Mouse (Mus musculus): ENCODE data around the gene Fmo6. TPM values are rescaled to one million over a fixed set of nuclear protein-coding genes. Genes with fewer than 3 reads are reported as not detected.

Gene Fmo6
- polyA plus RNA-seq (2014; fragmentation: Nextera tagmentation; extraction: Ambion mirVana): not detected in 2 replicates

DNA sequence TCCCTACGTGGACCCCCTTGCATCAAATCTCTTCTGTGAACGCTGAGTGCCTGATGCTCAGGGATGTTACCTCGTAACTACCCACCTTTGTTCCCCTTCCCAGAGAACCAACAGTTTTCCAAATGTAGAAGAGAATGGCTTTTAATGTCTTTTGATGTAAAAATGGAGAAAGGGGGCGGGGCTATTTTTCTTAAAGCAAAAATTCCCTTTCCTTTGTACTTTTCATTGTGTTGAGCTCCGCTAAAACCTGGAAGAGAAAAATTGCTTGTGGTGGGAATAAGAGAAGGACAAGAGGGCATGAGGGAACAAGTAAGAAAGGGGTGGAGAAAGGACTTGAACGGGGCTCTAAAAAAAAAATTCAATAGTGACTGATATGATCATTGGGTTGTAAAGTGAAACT, at the start of gene Fmo6:
Gene Fmo6 (minus strand): TSS at position 101 of the 400 bp plus-strand sequence.
- Histone ChIP-seq H3K4me2 (no peak within 1 kb of the TSS), H3K4me3 (ENCODE audit: low read depth, low read length) (no peak within 1 kb of the TSS), H3K4me1 (replicated peaks; ENCODE audit: control insufficient read depth, insufficient read depth, low read length) (no peaks in the 10 kb centered on the region), H3K36me3 (ENCODE audit: control insufficient read depth, insufficient read depth, low read length) (no peaks in the 10 kb centered on the region), H3K27ac (ENCODE audit: low read depth, low read length) (no peak within 1 kb of the TSS), H3K27me3 (replicated peaks; ENCODE audit: control insufficient read depth, insufficient read depth, low read length) (no peaks in the 10 kb centered on the region), H3K9me3 (ENCODE audit: control insufficient read depth, low read length) (no peaks in the 10 kb centered on the region), H3K9ac (ENCODE audit: low read depth, low read length) (no peak within 1 kb of the TSS)
- ATAC-seq (replicated peaks; ENCODE audit: low FRiP score) (no peak), DNase-seq (ENCODE audit: low spot score) (no peak)
- 77% methylated on average over 6 of the region's 6 CpGs for WGBS

DNA sequence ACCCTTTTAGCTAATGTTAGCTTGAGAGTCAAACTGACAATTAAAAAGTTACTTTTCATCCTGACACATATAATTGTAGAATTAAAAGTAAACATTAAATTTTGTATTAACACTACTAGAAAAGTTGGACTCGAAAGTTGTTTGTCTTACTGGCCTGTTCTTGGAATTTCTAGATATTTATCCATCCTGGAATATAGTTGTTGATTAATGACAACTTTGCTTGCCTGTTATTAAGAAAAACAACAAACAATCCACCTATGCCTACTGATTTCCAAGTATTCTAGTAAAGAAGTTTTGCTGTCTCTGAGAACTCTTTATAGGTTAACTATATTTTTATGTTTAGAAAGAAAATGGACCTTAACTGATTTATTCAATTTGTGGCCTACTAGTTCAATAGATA, 49.5 kb upstream of the Fmo6 start:
- H3K4me2 ChIP-seq: no peak overlapping the region
- no peak overlapping the region for H3K27ac ChIP-seq (ENCODE audit: low read depth, low read length)
- H3K4me3 ChIP-seq (ENCODE audit: low read depth, low read length): no peak overlapping the region
- no peak for ATAC-seq (replicated peaks; ENCODE audit: low FRiP score)
- no peak overlapping the region for H3K9ac ChIP-seq (ENCODE audit: low read depth, low read length)
- H3K36me3 ChIP-seq (ENCODE audit: control insufficient read depth, insufficient read depth, low read length): no peaks in the 10 kb centered on the region
- DNase-seq (ENCODE audit: low spot score): no peak
- 84% methylated on average over 1 of the region's 1 CpGs for WGBS
- no peaks in the 10 kb centered on the region for H3K4me1 ChIP-seq (replicated peaks; ENCODE audit: control insufficient read depth, insufficient read depth, low read length)
- H3K9me3 ChIP-seq (ENCODE audit: control insufficient read depth, low read length): no peaks in the 10 kb centered on the region
- no peaks in the 10 kb centered on the region for H3K27me3 ChIP-seq (replicated peaks; ENCODE audit: control insufficient read depth, insufficient read depth, low read length)

DNA sequence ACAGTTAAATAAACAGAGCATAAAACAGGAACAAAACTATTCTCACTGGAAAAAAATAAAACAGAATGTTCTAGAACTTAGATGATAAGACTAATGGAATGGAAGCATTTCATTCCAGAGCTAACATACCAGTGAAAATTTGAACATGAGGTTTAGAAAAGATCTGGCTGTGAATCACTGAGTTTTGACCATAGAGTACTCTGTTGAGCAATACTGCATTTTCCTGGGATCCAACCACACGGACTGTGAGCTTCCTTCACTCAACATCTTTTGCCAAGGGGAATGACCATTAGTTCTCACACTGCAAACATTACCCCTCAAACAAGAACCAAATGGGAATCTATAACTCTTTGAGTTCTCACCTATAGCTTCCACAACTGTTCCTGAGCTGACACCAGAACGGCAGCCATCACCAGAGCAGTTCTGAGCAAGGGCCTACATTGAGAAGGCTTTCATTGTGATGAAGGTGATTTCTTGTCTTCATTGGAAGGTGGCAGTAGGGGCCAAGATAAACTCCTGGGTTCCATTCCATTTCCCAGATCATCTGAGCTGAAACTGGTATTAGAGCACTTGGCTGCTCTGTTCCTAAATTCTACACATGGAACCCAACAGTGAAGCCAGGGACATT, 48.9 kb upstream of the Fmo6 start:
- WGBS: 74% methylated on average over 2 of the region's 2 CpGs
- Histone ChIP-seq H3K27me3 (replicated peaks; ENCODE audit: control insufficient read depth, insufficient read depth, low read length) (no peaks in the 10 kb centered on the region), H3K4me1 (replicated peaks; ENCODE audit: control insufficient read depth, insufficient read depth, low read length) (no peaks in the 10 kb centered on the region), H3K9me3 (ENCODE audit: control insufficient read depth, low read length) (no peaks in the 10 kb centered on the region), H3K27ac (ENCODE audit: low read depth, low read length) (no peak overlapping the region), H3K36me3 (ENCODE audit: control insufficient read depth, insufficient read depth, low read length) (no peaks in the 10 kb centered on the region), H3K4me2 (no peak overlapping the region), H3K4me3 (ENCODE audit: low read depth, low read length) (no peak overlapping the region), H3K9ac (ENCODE audit: low read depth, low read length) (no peak overlapping the region)
- ATAC-seq (replicated peaks; ENCODE audit: low FRiP score) (no peak), DNase-seq (ENCODE audit: low spot score) (no peak)

DNA sequence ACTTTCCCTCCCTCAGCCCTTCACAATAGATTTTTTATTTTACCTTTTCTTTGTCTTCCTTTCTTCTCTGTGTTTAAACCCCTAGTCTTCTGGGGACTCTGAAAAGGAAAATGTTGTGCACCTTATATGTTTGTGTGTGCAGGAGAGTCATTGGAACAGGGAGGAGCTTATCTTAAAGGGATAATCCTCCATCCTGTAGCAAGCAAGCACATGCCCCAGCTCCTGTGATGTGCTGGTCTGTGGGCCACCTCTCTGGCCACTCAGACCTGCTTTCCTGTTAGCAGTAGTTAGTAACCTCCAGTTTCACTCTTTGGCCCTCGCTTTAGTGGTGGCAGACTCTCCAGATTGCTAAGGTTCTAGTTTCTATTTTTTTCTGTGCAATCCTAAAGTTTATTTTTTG, 47.1 kb upstream of the Fmo6 start, which contains the start of gene Fmo3:
Gene Fmo3 (minus strand): TSS at position 101 of the 400 bp plus-strand sequence.
- ATAC-seq (replicated peaks; ENCODE audit: low FRiP score) (no peak), DNase-seq (ENCODE audit: low spot score) (no peak)
- H3K4me2 ChIP-seq: no peak within 1 kb of the TSS
- no peak within 1 kb of the TSS for H3K27ac ChIP-seq (ENCODE audit: low read depth, low read length)
- H3K27me3 ChIP-seq (replicated peaks; ENCODE audit: control insufficient read depth, insufficient read depth, low read length): no peaks in the 10 kb centered on the region
- 58% methylated on average over 1 of the region's 1 CpGs for WGBS
- no peaks in the 10 kb centered on the region for H3K9me3 ChIP-seq (ENCODE audit: control insufficient read depth, low read length)
- H3K36me3 ChIP-seq (ENCODE audit: control insufficient read depth, insufficient read depth, low read length): no peaks in the 10 kb centered on the region
- H3K9ac ChIP-seq (ENCODE audit: low read depth, low read length): no peak within 1 kb of the TSS
- H3K4me3 ChIP-seq (ENCODE audit: low read depth, low read length): no peak within 1 kb of the TSS
- no peaks in the 10 kb centered on the region for H3K4me1 ChIP-seq (replicated peaks; ENCODE audit: control insufficient read depth, insufficient read depth, low read length)

DNA sequence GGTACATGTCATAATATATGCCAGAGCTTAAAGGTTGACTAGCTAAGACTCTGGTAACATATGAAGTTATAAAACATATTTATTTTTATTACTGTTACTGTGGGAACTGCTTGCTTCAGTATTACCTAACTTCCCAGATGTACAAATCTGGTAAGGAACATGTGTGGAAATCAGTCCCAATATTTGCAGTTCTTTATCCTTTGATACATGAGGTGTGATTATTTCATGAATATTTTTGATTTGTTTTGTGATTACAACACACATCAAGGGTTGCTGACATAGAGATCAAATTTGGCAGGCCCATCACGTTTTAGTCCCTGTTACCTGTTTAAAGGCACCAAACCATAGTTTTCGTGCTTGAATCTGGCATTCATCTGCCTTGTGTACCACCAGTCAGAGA, 26.2 kb upstream of the Fmo6 start:
- H3K27ac ChIP-seq (ENCODE audit: low read depth, low read length): no peak overlapping the region
- WGBS: 57% methylated on average over 2 of the region's 2 CpGs
- H3K9ac ChIP-seq (ENCODE audit: low read depth, low read length): no peak overlapping the region
- H3K36me3 ChIP-seq (ENCODE audit: control insufficient read depth, insufficient read depth, low read length): no peaks in the 10 kb centered on the region
- no peaks in the 10 kb centered on the region for H3K9me3 ChIP-seq (ENCODE audit: control insufficient read depth, low read length)
- no peak for ATAC-seq (replicated peaks; ENCODE audit: low FRiP score)
- no peaks in the 10 kb centered on the region for H3K27me3 ChIP-seq (replicated peaks; ENCODE audit: control insufficient read depth, insufficient read depth, low read length)
- no peaks in the 10 kb centered on the region for H3K4me1 ChIP-seq (replicated peaks; ENCODE audit: control insufficient read depth, insufficient read depth, low read length)
- DNase-seq (ENCODE audit: low spot score): no peak
- no peak overlapping the region for H3K4me3 ChIP-seq (ENCODE audit: low read depth, low read length)
- no peak overlapping the region for H3K4me2 ChIP-seq

DNA sequence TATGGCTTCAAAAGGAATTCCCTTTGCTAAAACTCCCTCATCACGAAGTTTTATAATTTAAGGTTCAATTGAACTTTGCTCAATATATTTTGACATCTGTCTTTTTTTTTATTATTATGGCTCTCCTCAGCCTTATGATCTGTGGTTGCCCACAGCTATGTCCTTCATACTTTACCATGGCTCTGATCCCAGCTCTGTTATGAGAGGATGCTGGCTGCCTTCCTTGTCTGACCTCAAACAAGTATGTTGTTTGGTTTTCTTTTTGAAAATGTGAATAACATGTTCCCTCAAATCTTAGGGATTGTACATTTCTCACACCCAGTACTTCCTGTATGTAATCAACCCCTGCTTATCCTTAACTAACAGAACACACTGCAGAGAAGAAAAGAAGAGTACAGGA, 20.1 kb upstream of the Fmo6 start:
- Histone ChIP-seq H3K4me1 (replicated peaks; ENCODE audit: control insufficient read depth, insufficient read depth, low read length) (no peaks in the 10 kb centered on the region), H3K9me3 (ENCODE audit: control insufficient read depth, low read length) (no peaks in the 10 kb centered on the region), H3K9ac (ENCODE audit: low read depth, low read length) (no peak overlapping the region), H3K4me2 (no peak overlapping the region), H3K27me3 (replicated peaks; ENCODE audit: control insufficient read depth, insufficient read depth, low read length) (no peaks in the 10 kb centered on the region), H3K27ac (ENCODE audit: low read depth, low read length) (no peak overlapping the region), H3K4me3 (ENCODE audit: low read depth, low read length) (no peak overlapping the region), H3K36me3 (ENCODE audit: control insufficient read depth, insufficient read depth, low read length) (no peaks in the 10 kb centered on the region)
- DNase-seq (ENCODE audit: low spot score) (no peak), ATAC-seq (replicated peaks; ENCODE audit: low FRiP score) (no peak)
- 82% methylated on average over 1 of the region's 1 CpGs for WGBS

DNA sequence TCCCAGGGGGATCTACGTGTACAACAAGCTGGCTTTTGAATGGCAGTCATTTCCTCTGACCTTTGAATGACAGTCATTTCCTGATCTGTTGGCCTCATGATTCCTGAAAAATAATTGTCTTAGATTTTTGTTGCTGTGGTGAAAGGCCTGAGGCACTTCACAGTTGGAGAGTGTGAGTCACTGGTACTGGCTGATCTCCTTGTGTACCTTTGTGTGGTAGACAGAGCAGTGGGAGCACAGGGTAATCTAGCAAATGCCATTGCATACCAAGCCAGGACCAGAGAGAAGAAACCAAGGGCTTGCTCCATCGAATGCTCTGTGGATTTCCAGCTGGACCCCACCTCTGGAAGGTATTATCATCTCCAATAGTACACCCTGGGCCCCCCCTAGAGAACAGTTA, 15.8 kb upstream of the Fmo6 start:
- no peak overlapping the region for H3K4me2 ChIP-seq
- DNase-seq (ENCODE audit: low spot score) (no peak), ATAC-seq (replicated peaks; ENCODE audit: low FRiP score) (no peak)
- no peak overlapping the region for H3K27ac ChIP-seq (ENCODE audit: low read depth, low read length)
- H3K9me3 ChIP-seq (ENCODE audit: control insufficient read depth, low read length): no peaks in the 10 kb centered on the region
- no peaks in the 10 kb centered on the region for H3K36me3 ChIP-seq (ENCODE audit: control insufficient read depth, insufficient read depth, low read length)
- 51% methylated on average over 2 of the region's 2 CpGs for WGBS
- H3K4me3 ChIP-seq (ENCODE audit: low read depth, low read length): no peak overlapping the region
- H3K4me1 ChIP-seq (replicated peaks; ENCODE audit: control insufficient read depth, insufficient read depth, low read length): no peaks in the 10 kb centered on the region
- no peak overlapping the region for H3K9ac ChIP-seq (ENCODE audit: low read depth, low read length)
- H3K27me3 ChIP-seq (replicated peaks; ENCODE audit: control insufficient read depth, insufficient read depth, low read length): no peaks in the 10 kb centered on the region

DNA sequence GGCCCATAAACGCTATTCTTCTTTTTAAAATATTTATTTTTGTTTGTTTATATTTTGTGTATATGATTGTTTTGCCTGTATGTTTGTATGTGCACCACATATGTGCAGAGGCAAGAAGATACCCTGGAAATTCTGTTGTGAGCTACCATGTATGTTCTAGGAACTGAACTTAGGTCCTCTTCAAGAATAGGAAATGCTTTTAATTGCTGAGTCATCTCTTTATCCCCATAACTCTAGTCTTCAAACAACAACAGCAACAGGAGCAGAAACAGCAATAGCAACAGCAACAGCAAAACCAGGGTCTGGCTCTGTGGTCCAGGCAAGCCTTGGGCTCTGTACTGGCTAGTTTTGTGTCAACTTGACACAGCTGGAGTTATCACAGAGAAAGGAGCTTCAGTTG, 12.4 kb upstream of the Fmo6 start:
- WGBS: 90% methylated on average over 1 of the region's 1 CpGs
- Histone ChIP-seq H3K9me3 (ENCODE audit: control insufficient read depth, low read length) (no peaks in the 10 kb centered on the region), H3K4me3 (ENCODE audit: low read depth, low read length) (no peak overlapping the region), H3K4me2 (no peak overlapping the region), H3K36me3 (ENCODE audit: control insufficient read depth, insufficient read depth, low read length) (no peaks in the 10 kb centered on the region), H3K27ac (ENCODE audit: low read depth, low read length) (no peak overlapping the region), H3K9ac (ENCODE audit: low read depth, low read length) (no peak overlapping the region), H3K27me3 (replicated peaks; ENCODE audit: control insufficient read depth, insufficient read depth, low read length) (no peaks in the 10 kb centered on the region), H3K4me1 (replicated peaks; ENCODE audit: control insufficient read depth, insufficient read depth, low read length) (no peaks in the 10 kb centered on the region)
- DNase-seq (ENCODE audit: low spot score): no peak
- ATAC-seq (replicated peaks; ENCODE audit: low FRiP score): no peak

DNA sequence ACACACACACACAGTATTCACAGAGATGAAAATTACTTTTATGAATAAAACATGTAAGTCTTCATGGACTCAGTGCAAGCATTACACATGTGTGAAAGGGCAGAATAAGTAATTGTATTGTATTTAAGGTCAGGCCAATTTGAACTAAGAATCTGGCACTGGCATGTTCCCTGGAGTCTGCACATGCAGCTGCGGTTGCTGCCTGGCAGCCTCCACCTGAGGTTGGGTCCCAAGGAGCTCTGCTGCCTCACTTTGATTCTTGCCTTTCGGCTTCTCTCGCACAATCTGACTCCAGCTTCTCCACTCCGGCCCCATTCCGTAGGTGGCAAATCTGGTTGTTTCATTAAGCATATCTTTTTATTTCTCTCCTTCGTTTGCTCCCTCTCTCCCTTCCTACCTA, 10.6 kb upstream of the Fmo6 start:
- H3K27me3 ChIP-seq (replicated peaks; ENCODE audit: control insufficient read depth, insufficient read depth, low read length): no peaks in the 10 kb centered on the region
- no peak overlapping the region for H3K4me3 ChIP-seq (ENCODE audit: low read depth, low read length)
- H3K9ac ChIP-seq (ENCODE audit: low read depth, low read length): no peak overlapping the region
- 88% methylated on average over 6 of the region's 6 CpGs for WGBS
- H3K4me1 ChIP-seq (replicated peaks; ENCODE audit: control insufficient read depth, insufficient read depth, low read length): no peaks in the 10 kb centered on the region
- H3K9me3 ChIP-seq (ENCODE audit: control insufficient read depth, low read length): no peaks in the 10 kb centered on the region
- no peak overlapping the region for H3K27ac ChIP-seq (ENCODE audit: low read depth, low read length)
- DNase-seq (ENCODE audit: low spot score) (no peak), ATAC-seq (replicated peaks; ENCODE audit: low FRiP score) (no peak)
- no peak overlapping the region for H3K4me2 ChIP-seq
- H3K36me3 ChIP-seq (ENCODE audit: control insufficient read depth, insufficient read depth, low read length): no peaks in the 10 kb centered on the region
